Mouse (Mus musculus) heart, postnatal 25 days (tissue): ENCODE data around the gene Kcnk5. TPM values are rescaled to one million over a fixed set of nuclear protein-coding genes. Genes with fewer than 3 reads are reported as not detected.
A peak's percentile ranks its signal among the peaks of the same experiment; 100 is the strongest.

Experiments used
- DNase-seq: peaks from one replicate; pipeline ENCODE4 v3.0.0; 2022; ENCODE audit warnings: low spot score
- intact Hi-C: fragments of 180-260 bp; cut with DNase I; formaldehyde crosslinking; loops from one replicate; pipeline ENCODE4 v1.15.1; 2025
- total RNA-seq, 2 experiments: library from RNA; stranded (reverse); gene quantifications; 2 replicates each; pipeline ENCODE4 v1.2.3; 2021

Gene Kcnk5
- total RNA-seq = under 1 TPM; 0.55 to 0.56 TPM

DNA sequence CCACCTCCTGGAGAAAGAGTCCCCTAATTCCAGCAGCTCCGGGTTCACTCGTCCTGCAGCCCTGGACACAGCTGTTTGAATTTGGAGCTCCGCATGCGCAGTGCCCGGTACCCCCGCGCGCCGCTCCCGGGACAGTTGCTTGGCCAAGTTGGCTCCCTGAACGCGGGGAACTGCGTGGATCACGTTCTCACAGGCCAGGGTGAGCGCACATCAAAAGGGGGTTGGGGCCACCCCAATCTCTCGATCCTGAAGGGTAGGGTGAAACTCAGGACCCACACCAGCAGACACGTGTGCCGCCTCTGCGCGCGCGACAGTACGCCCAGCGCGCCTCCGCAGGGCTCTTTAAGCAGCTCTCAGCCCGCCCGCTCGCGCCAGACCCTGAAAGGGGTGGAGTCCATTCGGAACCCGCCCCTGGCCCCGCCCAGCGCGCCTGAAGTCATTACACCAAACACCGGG, at the start of gene Kcnk5:
Gene Kcnk5, minus strand, starts transcription at position 344 of the 456 bp plus-strand sequence.
- intact Hi-C loops = no loop called here
- peak; percentile 75 for DNase-seq

DNA sequence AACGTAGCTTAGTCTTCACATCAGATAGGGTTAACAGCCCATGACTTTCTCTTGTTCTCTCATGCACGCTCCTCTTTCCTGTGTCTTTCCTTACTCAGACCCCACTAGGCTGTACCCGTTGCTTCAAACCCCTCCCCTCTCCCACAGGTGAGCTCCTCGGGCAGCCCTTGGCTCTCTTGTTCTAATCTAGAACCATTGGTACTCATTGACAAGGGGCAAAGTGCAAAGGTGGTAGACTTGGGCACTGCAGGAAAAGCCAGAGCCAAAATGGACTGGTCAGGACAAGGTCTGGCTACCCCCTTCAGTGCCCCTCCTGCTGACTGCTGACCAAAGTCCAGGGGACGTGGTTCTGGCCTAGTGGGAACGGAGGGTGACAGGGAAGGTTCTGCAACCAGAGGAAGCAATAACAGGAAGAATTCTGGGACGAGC, 48.5 kb upstream of the Kcnk5 start:
- no peak for DNase-seq
- intact Hi-C loops = no loop called here

GRCm38 (mm10) chr14:20229437-20229836, 47.8 kb upstream of the Kcnk5 start:
- no peak for DNase-seq
- intact Hi-C loops = no loop called here

DNA sequence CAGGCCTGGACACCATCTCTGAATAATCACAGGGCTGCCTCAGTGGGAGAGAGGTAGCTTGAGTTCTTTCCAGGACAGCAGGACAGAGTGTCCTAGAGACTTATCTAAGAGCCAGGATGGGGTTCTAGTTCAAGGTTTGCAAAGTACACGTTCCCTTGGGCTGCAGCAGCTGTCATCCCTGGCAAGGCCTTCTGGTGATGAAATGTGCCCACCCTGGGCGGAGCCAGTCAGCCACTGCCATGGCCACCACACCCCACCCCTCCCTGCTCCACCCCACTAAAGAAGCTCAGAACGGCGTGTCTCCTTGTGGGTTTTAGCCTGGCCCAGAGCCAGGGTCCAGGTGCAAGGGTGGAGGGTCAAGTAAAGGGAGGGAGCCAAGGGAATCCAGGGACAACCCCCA, 46.7 kb upstream of the Kcnk5 start:
- intact Hi-C loops = no loop called here
- DNase-seq = no peak

GRCm38 (mm10) chr14:20226982-20227381, 45.4 kb upstream of the Kcnk5 start:
- no peak for DNase-seq
- intact Hi-C loops = no loop called here

GRCm38 (mm10) chr14:20226488-20226887, 44.9 kb upstream of the Kcnk5 start:
- intact Hi-C loops = no loop called here

GRCm38 (mm10) chr14:20225525-20225924, 43.9 kb upstream of the Kcnk5 start:
- intact Hi-C loops = no loop called here

More at GRCm38 (mm10) chr14:20226488-20226887, 44.9 kb upstream of the Kcnk5 start:
- no peak for DNase-seq

DNA sequence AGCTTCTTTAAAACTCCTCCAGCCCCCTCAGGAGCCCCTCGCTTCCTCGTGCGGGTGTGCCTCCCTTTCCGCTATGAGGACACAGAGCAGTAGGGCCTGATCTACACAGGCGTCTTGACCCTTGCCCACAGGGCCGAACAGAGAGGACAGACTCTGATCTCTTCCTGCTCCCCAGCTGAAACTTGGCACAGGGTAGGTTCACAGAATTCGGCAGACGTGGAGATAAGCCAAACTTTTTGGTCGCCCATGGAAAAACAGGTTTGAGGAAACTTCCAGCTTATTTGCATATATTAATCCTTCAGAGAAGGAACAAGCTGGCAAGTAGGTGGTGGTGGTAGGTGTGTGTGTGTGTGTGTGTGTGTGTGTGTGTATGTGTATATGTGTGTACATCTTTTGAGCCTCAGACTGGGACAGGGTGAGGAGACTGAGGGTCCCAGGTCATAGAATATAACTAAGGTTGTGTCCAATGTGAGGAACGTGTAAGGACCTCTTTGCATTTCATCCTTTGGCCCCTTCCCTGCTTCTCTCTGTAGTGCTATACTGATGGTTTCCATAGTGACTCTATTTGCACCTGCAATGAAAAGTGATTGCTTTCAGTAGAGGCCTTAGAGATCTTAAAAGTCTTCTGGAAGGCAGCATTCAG, 43.1 kb upstream of the Kcnk5 start:
- no peak for DNase-seq
- intact Hi-C loops = no loop called here

More at GRCm38 (mm10) chr14:20225525-20225924, 43.9 kb upstream of the Kcnk5 start:
- DNase-seq = no peak

GRCm38 (mm10) chr14:20224163-20224562, 42.6 kb upstream of the Kcnk5 start:
- intact Hi-C loops = no loop called here

GRCm38 (mm10) chr14:20223253-20223652, 41.6 kb upstream of the Kcnk5 start:
- no peak for DNase-seq
- intact Hi-C loops = no loop called here

More at GRCm38 (mm10) chr14:20224163-20224562, 42.6 kb upstream of the Kcnk5 start:
- DNase-seq = no peak

DNA sequence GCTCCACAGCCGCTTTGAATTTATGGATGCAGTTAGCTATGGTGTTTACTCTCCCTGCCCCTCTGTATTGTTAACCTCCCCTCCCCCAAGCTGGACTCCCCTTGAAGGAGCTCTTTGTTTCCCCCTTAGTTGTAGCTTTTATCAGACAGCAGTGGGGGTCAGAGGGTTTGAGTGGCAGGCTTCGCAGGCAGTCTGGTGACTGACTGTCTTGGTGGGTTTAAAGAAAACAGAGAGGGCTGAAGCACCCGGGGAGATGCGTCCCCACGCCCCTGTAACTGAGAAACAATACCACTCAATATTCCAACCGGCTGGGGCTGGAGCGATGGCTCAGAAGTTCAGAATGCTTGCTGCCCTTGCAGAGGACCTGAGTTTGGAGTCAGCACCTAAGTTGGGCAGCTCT, 39.5 kb upstream of the Kcnk5 start:
- no peak for DNase-seq
- intact Hi-C loops = no loop called here

DNA sequence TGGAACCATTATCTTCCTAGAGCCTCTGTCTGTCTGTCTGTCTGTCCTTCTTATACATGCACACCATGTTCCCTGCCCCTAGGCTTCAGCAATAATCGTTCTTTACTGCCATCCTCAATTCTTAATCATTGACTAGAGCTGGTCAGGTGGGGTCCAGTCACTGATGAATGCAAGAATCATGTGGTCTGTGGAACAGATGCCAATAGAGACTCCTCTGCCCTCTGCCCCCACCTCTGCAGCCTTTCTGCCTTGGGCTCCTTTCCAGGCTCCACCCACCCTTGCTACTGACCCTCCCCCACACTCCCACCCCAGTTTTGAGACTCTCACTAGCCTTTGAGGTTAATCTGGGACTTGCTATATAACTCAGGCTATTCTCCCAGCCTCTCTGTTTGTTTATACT, 38.2 kb upstream of the Kcnk5 start:
- no peak for DNase-seq
- intact Hi-C loops = no loop called here

GRCm38 (mm10) chr14:20217299-20217864, 35.8 kb upstream of the Kcnk5 start:
- intact Hi-C loops = no loop called here
- no peak for DNase-seq

DNA sequence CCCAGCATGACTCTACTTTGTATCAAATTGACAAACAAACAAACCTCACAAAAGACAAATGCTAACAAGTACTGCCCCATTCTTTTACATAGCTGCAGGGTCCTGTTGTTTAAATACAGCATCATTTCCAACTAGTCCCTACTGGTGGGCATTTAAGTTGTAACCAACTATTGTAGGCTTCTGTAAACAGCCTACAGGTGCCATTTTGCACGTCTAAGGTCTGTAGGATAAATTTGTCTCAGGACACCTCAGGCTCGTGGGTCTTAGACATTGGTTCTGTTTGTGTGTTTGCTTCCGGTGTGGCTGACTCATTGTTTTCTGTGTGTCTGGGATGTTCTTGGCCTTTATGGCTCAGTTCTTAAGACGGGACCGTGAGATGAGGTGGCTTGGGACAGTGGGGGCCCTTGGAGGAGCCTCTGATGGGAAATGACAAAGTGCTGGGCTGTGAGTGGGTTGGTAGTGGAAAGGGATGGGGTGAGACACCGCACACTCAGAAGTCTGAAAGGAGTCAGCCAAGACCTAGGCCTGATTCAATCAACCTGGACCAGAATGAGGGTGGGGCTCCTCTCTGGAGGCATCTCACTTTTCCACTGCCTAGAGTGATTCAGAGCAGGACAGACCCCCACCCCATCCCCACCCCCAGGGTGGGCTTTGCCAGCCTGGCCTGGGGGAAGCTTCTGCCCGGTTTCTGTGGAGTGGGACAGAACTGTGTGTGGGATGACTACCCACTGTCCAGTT, 35.1 kb upstream of the Kcnk5 start:
- DNase-seq = no peak
- intact Hi-C loops = no loop called here

GRCm38 (mm10) chr14:20215826-20216225, 34.2 kb upstream of the Kcnk5 start:
- intact Hi-C loops = no loop called here
- no peak for DNase-seq

- DNase-seq = no peak
- intact Hi-C loops = no loop called here
Measured at GRCm38 (mm10) chr14:20214125-20214524, 32.5 kb upstream of the Kcnk5 start.

- DNase-seq = no peak
- intact Hi-C loops = no loop called here
Measured at GRCm38 (mm10) chr14:20211754-20212601, 30.4 kb upstream of the Kcnk5 start.

GRCm38 (mm10) chr14:20209926-20210325, 28.3 kb upstream of the Kcnk5 start:
- intact Hi-C loops = no loop called here
- DNase-seq = no peak

- no peak for DNase-seq
- intact Hi-C loops = no loop called here
Measured at GRCm38 (mm10) chr14:20208435-20208834, 26.8 kb upstream of the Kcnk5 start.

DNA sequence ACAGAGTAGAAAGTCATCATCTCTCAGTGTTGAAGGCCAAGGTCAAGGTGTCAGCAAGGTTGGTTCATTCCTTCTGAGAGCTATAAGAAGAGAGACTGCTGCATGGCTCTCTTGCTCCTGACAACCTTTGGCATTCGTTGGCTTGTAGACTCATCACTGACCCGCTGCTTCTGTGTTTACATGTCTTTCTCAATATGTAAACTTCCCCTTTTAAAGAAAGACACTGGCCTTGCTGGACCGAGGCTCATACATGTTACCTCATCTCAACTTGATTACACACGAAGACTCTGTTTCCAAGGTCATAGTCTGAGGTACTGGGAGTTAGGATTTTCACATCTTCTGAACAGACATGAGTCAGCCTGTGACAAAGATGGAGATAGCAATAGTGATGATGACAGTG, 24.1 kb upstream of the Kcnk5 start:
- intact Hi-C loops = no loop called here
- no peak for DNase-seq
